Comparison of ENCODE assay signal across 18 mouse cellular contexts in genomic region chr8:85318534-85318933, GRCm38 (mm10). TPM values are rescaled to one million over a fixed set of nuclear protein-coding genes. Genes with fewer than 3 reads are reported as not detected.
DNase-seq lines count a peak whose midpoint lies in the region; ATAC-seq and TF ChIP-seq lines count a peak whose summit lies in the region.
"Had no signal": no experiment of that assay in that cellular context is flagged by ENCODE, and none has a peak within 500 bp of the region (broad histone marks: within the 10 kb centered on the region; RNA-seq: fewer than 3 reads in every experiment).

No protein-coding gene starts in this region.

- H3K27me3 ChIP-seq in heart, embryonic 16.5 days (ENCODE audit: control insufficient read depth, insufficient read depth, low read length): no peaks in the 10 kb centered on the region
- H3K27me3 ChIP-seq in heart, embryonic 12.5 days (replicated peaks): no peaks in the 10 kb centered on the region
- H3K27me3 ChIP-seq in liver, embryonic 16.5 days (ENCODE audit: control insufficient read depth, insufficient read depth, low read depth, low read length): no peaks in the 10 kb centered on the region
- H3K27me3 ChIP-seq: midbrain, embryonic 13.5 days had no signal

- TF ChIP-seq POLR2A in bone marrow, adult 2 months (IDR thresholded peaks at IDR 0.05; ENCODE audit: borderline replicate concordance, control insufficient read depth, low read depth, low read length): no peak

- 52% methylated on average over 4 of the region's 4 CpGs for WGBS in heart, embryonic 16.5 days
- 53% methylated on average over 4 of the region's 4 CpGs for WGBS in heart, embryonic 12.5 days
- WGBS in bone marrow, adult 2 months: 64% methylated on average over 4 of the region's 4 CpGs
- WGBS in liver, embryonic 16.5 days (ENCODE audit: insufficient replicate concordance): 25% methylated on average over 4 of the region's 4 CpGs

- H3K9ac ChIP-seq in heart, embryonic 16.5 days (ENCODE audit: low read length): no peak overlapping the region
- no peak overlapping the region for H3K9ac ChIP-seq in heart, embryonic 12.5 days
- peak overlapping the region; percentile 54 for H3K9ac ChIP-seq in liver, embryonic 16.5 days (ENCODE audit: low read depth, low read length)
- H3K9ac ChIP-seq: midbrain, embryonic 13.5 days had no signal

- no peak overlapping the region for H3K4me3 ChIP-seq in heart, embryonic 16.5 days (ENCODE audit: low read length)
- no peak overlapping the region for H3K4me3 ChIP-seq in heart, embryonic 12.5 days
- no peak overlapping the region for H3K4me3 ChIP-seq in bone marrow, adult 2 months (replicated peaks; ENCODE audit: control insufficient read depth, low read depth, low read length)
- peak overlapping the region; percentile 35 for H3K4me3 ChIP-seq in liver, embryonic 16.5 days (ENCODE audit: low read depth, low read length)
- H3K4me3 ChIP-seq: limb, embryonic 10.5 days; midbrain, embryonic 13.5 days had no signal

- no peak for DNase-seq in lung, postnatal 25 days (ENCODE audit: low spot score)
- DNase-seq in ovary, postnatal 36 days (ENCODE audit: low spot score): no peak
- DNase-seq in embryo, embryonic 10.5 days (ENCODE audit: low spot score): no peak
- DNase-seq: adrenal gland, postnatal 14 days; cerebellum, adult 9-10 months; kidney, adult 9 months; lung, adult 2 months; lung, postnatal 4 days; right cerebral cortex, postnatal 4 days had no signal

- ATAC-seq in heart, embryonic 16.5 days (replicated peaks; ENCODE audit: extremely low read depth, insufficient read depth, low FRiP score): no peak
- no peak for ATAC-seq in heart, embryonic 12.5 days (ENCODE audit: insufficient number of reproducible peaks, low FRiP score)
- ATAC-seq in erythroid progenitor cell, adult 5-6 weeks (replicated peaks; ENCODE audit: low FRiP score, poor library complexity, severe bottlenecking): peak; percentile 98
- ATAC-seq in liver, embryonic 16.5 days (ENCODE audit: low read depth): peak; percentile 100
- ATAC-seq: forebrain, embryonic 16.5 days; hindbrain, postnatal 0 days; midbrain, embryonic 13.5 days had no signal

- no peak for TF ChIP-seq CTCF in bone marrow, adult 2 months (IDR thresholded peaks at IDR 0.05; ENCODE audit: control insufficient read depth, insufficient read depth, low read length)

- H3K4me2 ChIP-seq in heart, embryonic 16.5 days (ENCODE audit: low read depth, low read length): no peak overlapping the region
- H3K4me2 ChIP-seq in heart, embryonic 12.5 days: no peak overlapping the region
- H3K4me2 ChIP-seq in liver, embryonic 16.5 days (ENCODE audit: low read depth, low read length): peak overlapping the region; percentile 59
- H3K4me2 ChIP-seq: midbrain, embryonic 13.5 days had no signal

- H3K36me3 ChIP-seq in heart, embryonic 16.5 days (ENCODE audit: control insufficient read depth, insufficient read depth): peaks cover 8% of the 10 kb centered on the region; the same call in 1 of the 2 replicates
- H3K36me3 ChIP-seq in heart, embryonic 12.5 days: peaks cover 24% of the 10 kb centered on the region
- H3K36me3 ChIP-seq in liver, embryonic 16.5 days (ENCODE audit: control insufficient read depth, insufficient read depth): no peaks in the 10 kb centered on the region
- H3K36me3 ChIP-seq: limb, embryonic 10.5 days; midbrain, embryonic 13.5 days had no signal

- H3K4me1 ChIP-seq in heart, embryonic 16.5 days (ENCODE audit: control insufficient read depth, insufficient read depth, low read length): peaks cover 3% of the 10 kb centered on the region; the same call in 1 of the 2 replicates
- no peaks in the 10 kb centered on the region for H3K4me1 ChIP-seq in heart, embryonic 12.5 days (replicated peaks)
- H3K4me1 ChIP-seq in bone marrow, adult 2 months (ENCODE audit: control insufficient read depth, insufficient read depth, low read length): no peaks in the 10 kb centered on the region; the same call in none of the 2 replicates
- H3K4me1 ChIP-seq in liver, embryonic 16.5 days (ENCODE audit: control insufficient read depth, low read depth, low read length): peaks cover 18% of the 10 kb centered on the region
- H3K4me1 ChIP-seq: limb, embryonic 10.5 days; midbrain, embryonic 13.5 days had no signal

- H3K9me3 ChIP-seq in heart, embryonic 16.5 days (replicated peaks; ENCODE audit: control insufficient read depth, low read length): peaks cover 6% of the 10 kb centered on the region; the same call in 1 of the 2 replicates
- H3K9me3 ChIP-seq in heart, embryonic 12.5 days (replicated peaks): no peaks in the 10 kb centered on the region; the same call in 1 of the 2 replicates
- no peaks in the 10 kb centered on the region for H3K9me3 ChIP-seq in liver, embryonic 16.5 days (replicated peaks; ENCODE audit: control insufficient read depth, low read length)
- H3K9me3 ChIP-seq: limb, embryonic 10.5 days; midbrain, embryonic 13.5 days had no signal

- H3K27ac ChIP-seq in heart, embryonic 16.5 days (ENCODE audit: low read length): 0 out of 2 replicates have a peak overlapping the region, but pooled peaks have one; percentile 4
- no peak overlapping the region for H3K27ac ChIP-seq in heart, embryonic 12.5 days (ENCODE audit: poor library complexity, severe bottlenecking)
- H3K27ac ChIP-seq in bone marrow, adult 2 months (ENCODE audit: control insufficient read depth, insufficient read depth, low read depth, low read length, poor library complexity): peak overlapping the region; percentile 55
- peak overlapping the region; percentile 96 for H3K27ac ChIP-seq in liver, embryonic 16.5 days (ENCODE audit: low read length)
- H3K27ac ChIP-seq: hindbrain, postnatal 0 days; limb, embryonic 10.5 days; midbrain, embryonic 13.5 days had no signal

RNA-seq across cellular contexts. Expression of gene Vps35, which starts 18.9 kb away (rescaled TPM):
- polyA plus RNA-seq in heart, embryonic 16.5 days (2015; fragmentation: Nextera tagmentation; extraction: Ambion mirVana): 114 and 119 TPM in 2 replicates
- polyA plus RNA-seq in heart, embryonic 12.5 days (2016; fragmentation: Nextera tagmentation; extraction: Ambion mirVana): 118 and 124 TPM in 2 replicates
- polyA plus RNA-seq in bone marrow, adult 2 months (2011; ENCODE audit: insufficient read depth, insufficient read length, low replicate concordance, missing spikeins): 22.3 and 37.8 TPM in 2 replicates
- 89.0 and 125 TPM in 2 replicates for total RNA-seq in erythroid progenitor cell, adult 5-6 weeks (2015; ENCODE audit: low replicate concordance)
- 85.3 and 118 TPM in 2 replicates for total RNA-seq in erythroid progenitor cell, adult 5-6 weeks (2017; ENCODE audit: low replicate concordance)
- polyA plus RNA-seq in liver, embryonic 16.5 days (2015; fragmentation: Nextera tagmentation; extraction: Ambion mirVana): 88.1 and 93.8 TPM in 2 replicates

RNA-seq across cellular contexts. Expression of gene Orc6, which starts 19.1 kb away (rescaled TPM):
- 50.6 and 53.5 TPM in 2 replicates for polyA plus RNA-seq in heart, embryonic 16.5 days (2015; fragmentation: Nextera tagmentation; extraction: Ambion mirVana)
- 68.1 and 71.0 TPM in 2 replicates for polyA plus RNA-seq in heart, embryonic 12.5 days (2016; fragmentation: Nextera tagmentation; extraction: Ambion mirVana)
- polyA plus RNA-seq in bone marrow, adult 2 months (2011; ENCODE audit: insufficient read depth, insufficient read length, low replicate concordance, missing spikeins): 58.9 and 65.2 TPM in 2 replicates
- total RNA-seq in erythroid progenitor cell, adult 5-6 weeks (2015; ENCODE audit: low replicate concordance): 132 and 186 TPM in 2 replicates
- 128 and 184 TPM in 2 replicates for total RNA-seq in erythroid progenitor cell, adult 5-6 weeks (2017; ENCODE audit: low replicate concordance)
- polyA plus RNA-seq in liver, embryonic 16.5 days (2015; fragmentation: Nextera tagmentation; extraction: Ambion mirVana): 68.3 and 78.3 TPM in 2 replicates

Comparison
In these comparisons a context has a peak if more than half of its experiments do, and no peak if none do; other contexts are left out.
1. ATAC-seq: peak in erythroid progenitor cell, adult 5-6 weeks (single experiment) and liver, embryonic 16.5 days (single experiment); none in heart, embryonic 16.5 days (single experiment) and heart, embryonic 12.5 days (single experiment).